Mouse (Mus musculus) layer of hippocampus, adult 8-10 months (tissue): ENCODE measurements around the gene Clec4e. TPM values are rescaled to one million over a fixed set of nuclear protein-coding genes. Genes with fewer than 3 reads are reported as not detected.
"Not testable (repeated sequence)": the region's sequence is repeated elsewhere in the genome, so short reads cannot be mapped to it uniquely, and the experiment has no call there.

Source experiments
- DNase-seq, 2 experiments: peaks; one replicate each; pipeline ENCODE4 v3.0.0; 2022; ENCODE audit warnings: low spot score in 2 of 2
- total RNA-seq, 4 experiments: library from RNA; stranded (reverse); gene quantifications; 2 replicates each; pipeline ENCODE4 v1.2.4; 2022

Gene Clec4e
- not detected for total RNA-seq

GRCm38 (mm10) chr6:123289753-123290152 lies at the start of gene Clec4e:
Clec4e (minus strand) TSS chr6:123289870.
- DNase-seq, result no peak

GRCm38 (mm10) chr6:123332503-123332902 lies 42.8 kb upstream of the Clec4e start:
- no peak for DNase-seq

GRCm38 (mm10) chr6:123308033-123308432 lies 18.4 kb upstream of the Clec4e start, which contains the start of gene Vmn2r19:
Vmn2r19 (plus strand) TSS chr6:123308333.
- DNase-seq, result no peak

- not testable (repeated sequence) for DNase-seq
Measured at GRCm38 (mm10) chr6:123306315-123306714, 16.6 kb upstream of the Clec4e start.

GRCm38 (mm10) chr6:123296687-123297086 lies 7.0 kb upstream of the Clec4e start:
- DNase-seq, result no peak

- not testable (repeated sequence) for DNase-seq
Measured at GRCm38 (mm10) chr6:123293509-123293908, 3.8 kb upstream of the Clec4e start.

GRCm38 (mm10) chr6:123292751-123293400 lies 3.2 kb upstream of the Clec4e start:
- no peak for DNase-seq

GRCm38 (mm10) chr6:123288931-123289330 lies 739 bp downstream of the Clec4e start:
- DNase-seq, result no peak

GRCm38 (mm10) chr6:123286311-123286710 lies 3.4 kb downstream of the Clec4e start:
- no peak for DNase-seq

- peak in 1 of 2 experiments; percentile 17 for DNase-seq
Measured at GRCm38 (mm10) chr6:123279443-123279842, 10.2 kb downstream of the Clec4e start.

- no peak for DNase-seq
Measured at GRCm38 (mm10) chr6:123266945-123267344, 22.7 kb downstream of the Clec4e start.

GRCm38 (mm10) chr6:123265809-123266208 lies 23.9 kb downstream of the Clec4e start:
- no peak for DNase-seq

GRCm38 (mm10) chr6:123264194-123264593 lies 25.5 kb downstream of the Clec4e start:
- no peak for DNase-seq

GRCm38 (mm10) chr6:123261555-123262161 lies 28.0 kb downstream of the Clec4e start, which contains the start of gene Clec4d:
Clec4d (plus strand) TSS chr6:123262111.
- DNase-seq, result no peak

GRCm38 (mm10) chr6:123260868-123261267 lies 28.8 kb downstream of the Clec4e start:
- DNase-seq, result no peak

- DNase-seq, result no peak
Measured at GRCm38 (mm10) chr6:123259889-123260603, 29.6 kb downstream of the Clec4e start.

GRCm38 (mm10) chr6:123258946-123259345 lies 30.7 kb downstream of the Clec4e start:
- no peak for DNase-seq

GRCm38 (mm10) chr6:123252735-123253134 lies 36.9 kb downstream of the Clec4e start:
- DNase-seq, result no peak

GRCm38 (mm10) chr6:123248862-123249261 lies 40.8 kb downstream of the Clec4e start:
- DNase-seq, result not testable (repeated sequence)

- DNase-seq, result no peak
Measured at GRCm38 (mm10) chr6:123244201-123244600, 45.5 kb downstream of the Clec4e start.

GRCm38 (mm10) chr6:123237582-123237981 lies 52.1 kb downstream of the Clec4e start:
- no peak for DNase-seq
